Mouse (Mus musculus) A20 (cell line): ENCODE data around the gene Mrps34.

ENCODE experiments used
- DNase-seq: peaks from one replicate; pipeline ENCODE4 v3.0.0-alpha.2; 2011; ENCODE audit warnings: low read depth, low spot score

The Mrps34 gene

GRCm38 (mm10) chr17:24894995-24895547, at the start of gene Mrps34, which contains the start of gene Eme2:
Gene Mrps34, plus strand, starts transcription at chr17:24895116.
Gene Eme2, minus strand, starts transcription at chr17:24895087.
- DNase-seq = peak; percentile 90

GRCm38 (mm10) chr17:24847386-24847785, 47.5 kb upstream of the Mrps34 start:
- no peak for DNase-seq

GRCm38 (mm10) chr17:24848600-24849031, 46.3 kb upstream of the Mrps34 start:
- no peak for DNase-seq

GRCm38 (mm10) chr17:24849733-24850064, 45.2 kb upstream of the Mrps34 start:
- DNase-seq = no peak

- peak; percentile 99 for DNase-seq
These were observed 44.7 kb upstream of the Mrps34 start, which contains the start of gene Fahd1 for GRCm38 (mm10) chr17:24850065-24850772. Gene Fahd1, minus strand, starts transcription at chr17:24850364.

GRCm38 (mm10) chr17:24850773-24851127, 44.2 kb upstream of the Mrps34 start:
- DNase-seq = no peak

- DNase-seq = peak; percentile 13
These were observed 43.4 kb upstream of the Mrps34 start for GRCm38 (mm10) chr17:24851381-24852125.

GRCm38 (mm10) chr17:24855838-24856464, 39.0 kb upstream of the Mrps34 start:
- DNase-seq = no peak

- no peak for DNase-seq
These were observed 38.3 kb upstream of the Mrps34 start for GRCm38 (mm10) chr17:24856589-24856988.

GRCm38 (mm10) chr17:24857831-24858470, 37.0 kb upstream of the Mrps34 start:
- DNase-seq = no peak

- no peak for DNase-seq
These were observed 35.9 kb upstream of the Mrps34 start for GRCm38 (mm10) chr17:24858967-24859366.

- no peak for DNase-seq
These were observed 34.8 kb upstream of the Mrps34 start for GRCm38 (mm10) chr17:24860076-24860475.

GRCm38 (mm10) chr17:24861785-24862184, 33.1 kb upstream of the Mrps34 start:
- DNase-seq = no peak

GRCm38 (mm10) chr17:24865776-24866175, 29.1 kb upstream of the Mrps34 start, which contains the start of gene Igfals:
Gene Igfals, plus strand, starts transcription at chr17:24865997.
- DNase-seq = no peak

GRCm38 (mm10) chr17:24867914-24868313, 27.0 kb upstream of the Mrps34 start:
- no peak for DNase-seq

GRCm38 (mm10) chr17:24873695-24874404, 21.1 kb upstream of the Mrps34 start:
- DNase-seq = no peak

- DNase-seq = no peak
These were observed 20.5 kb upstream of the Mrps34 start for GRCm38 (mm10) chr17:24874405-24874745.

- DNase-seq = no peak
These were observed 19.9 kb upstream of the Mrps34 start for GRCm38 (mm10) chr17:24874989-24875388.

GRCm38 (mm10) chr17:24877336-24878116, 17.4 kb upstream of the Mrps34 start:
- DNase-seq = no peak

- no peak for DNase-seq
These were observed 16.9 kb upstream of the Mrps34 start for GRCm38 (mm10) chr17:24878117-24878397.

GRCm38 (mm10) chr17:24878531-24878930, 16.4 kb upstream of the Mrps34 start:
- DNase-seq = no peak
